Mouse (Mus musculus): ENCODE data around the gene Mrpl58.
"Not testable (repeated sequence)": the region's sequence is repeated elsewhere in the genome, so short reads cannot be mapped to it uniquely, and the experiment has no call there.

Gene Mrpl58

DNA sequence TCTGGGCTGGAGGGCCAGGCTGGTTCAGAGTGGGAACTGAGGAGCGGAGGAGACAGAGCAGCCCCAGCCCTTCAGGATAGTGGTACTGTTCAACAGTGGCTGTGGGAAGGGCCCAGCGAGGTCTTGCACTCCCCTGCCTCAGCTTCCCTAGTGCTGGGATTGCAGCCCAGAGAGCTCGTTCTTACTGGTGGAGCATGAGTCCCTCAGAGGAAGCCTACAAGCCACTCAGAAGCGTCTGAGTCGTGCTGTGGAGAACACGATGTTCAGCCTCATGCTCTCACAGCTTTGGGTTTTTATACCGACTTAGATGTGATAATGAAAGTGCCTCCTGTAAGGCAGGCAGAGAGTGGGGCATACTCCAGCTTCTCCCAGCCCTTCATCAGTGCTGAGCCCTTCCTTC is 21.1 kb downstream of the Mrpl58 start:
- DNase-seq (ENCODE audit: extremely low spot score, low read depth, low spot score): no peak

DNA sequence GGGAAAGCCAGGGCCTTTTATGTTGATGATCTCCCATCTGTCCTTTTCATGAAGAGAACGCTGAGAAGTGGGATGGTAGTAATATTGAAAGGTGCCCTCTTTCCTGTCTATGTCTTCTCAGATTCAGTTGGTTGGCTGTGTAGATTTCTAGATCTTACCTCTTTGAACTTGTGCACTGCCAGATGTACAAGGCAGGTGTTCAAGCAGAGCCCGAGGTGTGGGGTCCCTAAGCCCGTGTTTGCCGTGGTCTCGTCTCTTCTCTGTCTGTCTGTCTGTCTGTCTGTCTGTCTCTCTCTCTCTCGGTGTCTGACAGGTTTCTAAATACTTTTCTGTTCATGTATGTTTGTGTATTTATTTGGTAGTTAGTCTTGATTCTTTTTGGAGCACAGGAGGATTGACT is 22.1 kb downstream of the Mrpl58 start:
- no peak for DNase-seq (ENCODE audit: extremely low spot score, low read depth, low spot score)

- peak; percentile 89 for DNase-seq (ENCODE audit: extremely low spot score, low read depth, low spot score)
Measured at GRCm38 (mm10) chr11:115427482-115428331, 24.2 kb downstream of the Mrpl58 start.

DNA sequence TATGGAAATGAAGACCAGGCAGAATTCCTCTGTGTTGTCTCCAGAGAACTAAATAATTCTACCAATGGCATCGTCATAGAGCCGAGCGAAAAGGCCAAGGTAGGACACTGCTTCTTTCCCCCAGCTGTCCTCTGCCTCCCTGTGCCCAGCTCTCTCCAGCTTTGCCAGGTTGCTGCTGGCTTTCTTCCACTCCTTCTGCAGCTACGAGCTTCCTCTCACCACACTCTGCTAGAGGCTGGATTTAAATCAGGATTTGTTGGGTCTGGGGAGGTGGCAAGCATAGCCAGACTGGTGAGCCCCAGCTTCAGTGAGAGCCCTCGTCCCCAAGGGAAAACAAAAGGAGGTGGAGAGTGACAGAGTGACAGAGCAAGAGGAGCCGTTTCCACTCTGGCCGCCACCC is 25.8 kb downstream of the Mrpl58 start:
- DNase-seq (ENCODE audit: extremely low spot score, low read depth, low spot score): no peak

- DNase-seq (ENCODE audit: extremely low spot score, low read depth, low spot score): no peak
Measured at GRCm38 (mm10) chr11:115430561-115430960, 27.0 kb downstream of the Mrpl58 start.

DNA sequence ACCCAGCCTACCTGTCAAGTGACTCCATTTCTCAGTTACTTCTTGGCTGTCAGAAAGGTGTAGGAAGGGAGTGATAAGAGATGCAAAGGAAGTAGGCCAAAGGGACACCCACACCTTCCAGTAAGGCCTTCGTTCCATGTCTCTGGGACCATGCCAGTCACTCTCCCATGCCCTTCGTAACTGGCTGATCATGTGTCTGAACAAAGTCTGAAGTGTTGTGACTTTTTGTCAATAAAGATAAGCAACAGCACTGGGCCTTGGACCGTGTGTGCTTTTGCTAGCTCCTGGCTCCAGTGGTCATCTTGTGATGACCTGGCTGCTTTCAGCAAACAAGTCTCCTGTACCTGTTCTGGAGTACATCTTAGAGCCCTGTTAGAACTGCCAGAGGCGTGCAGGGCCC is 29.3 kb downstream of the Mrpl58 start:
- no peak for DNase-seq (ENCODE audit: extremely low spot score, low read depth, low spot score)

DNA sequence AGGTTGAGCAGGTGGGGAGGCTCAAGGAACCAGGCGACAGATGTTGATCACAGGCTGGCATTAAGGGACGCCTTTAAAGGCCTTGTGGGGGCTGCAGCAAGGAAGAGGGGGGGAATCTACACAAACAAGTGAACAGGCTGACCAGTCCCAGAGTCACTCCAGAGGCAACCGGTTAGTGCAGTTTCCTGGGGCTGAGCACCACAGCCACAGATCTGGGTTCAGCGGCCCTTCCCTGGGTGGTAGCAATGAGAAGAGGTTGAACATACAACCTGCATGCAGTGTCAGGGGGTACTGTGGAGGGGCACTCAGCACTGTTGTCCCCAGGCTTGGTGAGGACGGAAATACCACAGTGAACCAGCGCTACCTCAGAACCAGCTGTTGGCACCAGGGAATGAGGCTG is 29.8 kb downstream of the Mrpl58 start:
- DNase-seq (ENCODE audit: extremely low spot score, low read depth, low spot score): no peak

DNA sequence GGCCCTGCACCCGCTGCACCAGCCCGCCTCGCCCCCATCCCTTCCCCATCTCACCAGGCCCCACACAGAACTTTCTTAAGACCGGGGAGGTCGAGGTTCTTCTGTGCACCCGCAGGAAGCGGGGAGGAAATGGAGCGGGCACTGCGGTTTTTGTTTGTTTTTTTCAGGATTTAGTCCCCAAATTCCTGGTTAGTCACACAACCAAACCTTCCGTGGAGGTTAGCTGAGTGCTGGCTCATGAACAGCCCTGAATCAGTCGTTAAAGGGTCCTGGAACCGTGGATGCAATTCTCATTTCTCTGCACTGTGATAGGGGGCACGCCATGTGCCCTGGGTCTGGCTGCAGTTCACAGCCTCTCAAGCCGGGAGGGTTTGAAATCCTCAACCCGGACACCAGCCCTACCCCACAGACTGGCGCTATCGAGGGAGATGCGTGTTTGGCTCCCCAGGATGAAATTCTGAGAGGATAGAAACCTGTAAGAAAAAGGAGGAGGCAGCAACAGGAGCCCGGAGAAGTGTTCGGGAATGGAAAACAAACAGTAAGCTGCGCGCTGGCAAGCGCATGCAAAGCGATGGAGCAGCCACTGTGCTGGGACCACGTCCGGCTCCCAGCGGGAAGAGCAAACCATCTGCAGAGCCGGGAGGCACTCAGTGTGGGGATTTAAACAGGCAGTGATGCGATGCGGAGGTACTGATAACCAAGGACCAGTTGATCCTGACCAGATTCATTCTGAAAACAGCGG is 32.2 kb downstream of the Mrpl58 start:
- DNase-seq (ENCODE audit: extremely low spot score, low read depth, low spot score): no peak

DNA sequence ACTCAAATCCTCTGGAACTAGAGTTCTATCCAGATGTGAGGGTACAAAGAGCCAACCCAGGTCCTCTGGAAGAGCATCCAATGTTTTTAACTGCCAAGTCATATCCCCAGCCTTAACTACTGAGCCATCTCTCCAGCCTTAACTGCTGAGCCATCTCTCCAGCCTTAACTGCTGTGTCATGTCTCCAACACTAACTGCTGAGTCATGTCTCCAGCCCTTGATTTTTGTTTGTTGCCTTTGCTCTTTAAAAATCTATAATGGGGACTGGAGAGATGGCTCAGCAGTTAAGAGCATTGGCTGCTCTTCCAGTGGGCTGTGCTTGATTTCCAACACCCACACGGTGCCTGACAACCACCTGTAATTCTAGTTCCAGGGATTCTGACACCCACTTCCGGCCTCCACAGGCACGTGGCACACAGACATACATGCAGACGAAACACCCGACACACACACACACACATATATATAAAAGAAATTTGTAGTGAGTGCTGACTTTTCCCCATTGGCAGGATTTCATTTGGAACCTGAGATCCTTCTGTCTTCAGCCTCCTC is 34.1 kb downstream of the Mrpl58 start:
- DNase-seq (ENCODE audit: extremely low spot score, low read depth, low spot score): no peak

DNA sequence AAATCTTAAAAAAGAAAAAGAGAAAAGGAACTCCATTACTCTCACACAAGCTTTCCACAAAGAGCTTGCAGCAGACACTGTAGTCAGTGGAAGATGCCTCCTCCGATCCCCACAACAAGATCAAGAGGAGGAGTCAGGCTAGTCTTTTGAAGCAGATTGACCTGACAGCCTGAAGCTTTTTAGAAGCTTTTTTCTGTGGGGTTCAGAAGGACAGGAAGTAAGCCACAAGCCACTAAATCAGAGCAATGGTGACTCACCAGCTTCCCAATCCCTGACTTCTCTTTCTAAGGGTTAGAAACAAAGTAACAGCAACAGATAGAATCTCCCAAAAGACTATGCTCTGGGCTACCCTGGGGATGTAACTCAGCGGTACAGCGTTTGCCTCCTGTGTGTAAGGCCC is 35.8 kb downstream of the Mrpl58 start:
- no peak for DNase-seq (ENCODE audit: extremely low spot score, low read depth, low spot score)

DNA sequence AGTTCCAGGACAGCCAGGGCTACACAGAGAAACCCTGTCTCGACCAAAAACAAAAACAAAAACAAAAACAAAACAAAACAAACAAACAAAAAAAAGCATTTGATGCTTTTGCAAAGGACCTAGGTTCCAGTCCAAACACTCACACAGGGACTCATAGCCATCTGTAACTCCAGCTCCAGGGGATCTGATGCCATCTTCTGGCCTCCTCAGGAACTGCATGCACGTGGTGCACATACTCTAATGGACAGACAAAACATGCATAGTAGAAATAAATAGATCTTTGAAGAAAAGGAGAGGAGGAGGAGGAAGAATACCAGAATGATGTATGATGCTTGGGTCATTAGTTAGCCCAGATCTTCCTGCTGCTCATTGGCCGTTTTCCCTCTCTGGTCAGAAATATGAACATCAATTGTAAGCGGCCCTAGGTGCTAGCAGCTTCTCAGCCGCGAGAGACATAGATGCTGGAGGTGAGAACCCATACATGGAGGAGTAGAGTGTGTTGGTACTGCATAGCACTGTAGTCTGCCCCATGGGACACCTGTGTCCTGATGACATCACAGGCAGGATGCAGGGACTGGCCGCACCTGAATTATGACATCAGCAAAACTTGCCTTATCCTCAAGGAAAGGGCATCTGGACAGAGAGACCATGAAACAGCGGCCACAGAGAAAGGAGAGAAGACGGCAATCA is 36.5 kb downstream of the Mrpl58 start, which contains the start of gene Trim80:
Trim80 (plus strand) TSS at position 640 of the 690 bp plus-strand sequence.
- no peak for DNase-seq (ENCODE audit: extremely low spot score, low read depth, low spot score)

DNA sequence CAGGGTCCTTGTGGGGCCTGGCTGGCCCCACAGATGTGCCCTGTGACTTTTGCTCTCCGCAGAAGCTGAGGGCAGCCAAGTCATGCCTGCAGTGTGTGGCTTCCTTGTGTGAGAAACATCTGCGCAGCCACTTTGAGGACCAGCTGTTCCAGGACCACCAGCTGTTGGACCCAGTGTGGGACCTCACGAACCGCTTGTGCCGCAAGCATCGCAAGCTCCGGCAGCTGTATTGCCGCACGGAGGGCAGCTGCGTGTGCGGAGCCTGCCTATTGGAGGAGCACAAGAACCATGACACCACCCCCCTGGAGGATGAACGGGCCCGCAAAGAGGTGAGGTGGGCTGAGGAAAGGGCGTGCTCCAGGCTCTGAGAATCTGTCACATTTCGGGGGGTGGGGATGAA is 37.9 kb downstream of the Mrpl58 start:
- DNase-seq (ENCODE audit: extremely low spot score, low read depth, low spot score): no peak

- no peak for DNase-seq (ENCODE audit: extremely low spot score, low read depth, low spot score)
Measured at GRCm38 (mm10) chr11:115446906-115447305, 43.4 kb downstream of the Mrpl58 start.

DNA sequence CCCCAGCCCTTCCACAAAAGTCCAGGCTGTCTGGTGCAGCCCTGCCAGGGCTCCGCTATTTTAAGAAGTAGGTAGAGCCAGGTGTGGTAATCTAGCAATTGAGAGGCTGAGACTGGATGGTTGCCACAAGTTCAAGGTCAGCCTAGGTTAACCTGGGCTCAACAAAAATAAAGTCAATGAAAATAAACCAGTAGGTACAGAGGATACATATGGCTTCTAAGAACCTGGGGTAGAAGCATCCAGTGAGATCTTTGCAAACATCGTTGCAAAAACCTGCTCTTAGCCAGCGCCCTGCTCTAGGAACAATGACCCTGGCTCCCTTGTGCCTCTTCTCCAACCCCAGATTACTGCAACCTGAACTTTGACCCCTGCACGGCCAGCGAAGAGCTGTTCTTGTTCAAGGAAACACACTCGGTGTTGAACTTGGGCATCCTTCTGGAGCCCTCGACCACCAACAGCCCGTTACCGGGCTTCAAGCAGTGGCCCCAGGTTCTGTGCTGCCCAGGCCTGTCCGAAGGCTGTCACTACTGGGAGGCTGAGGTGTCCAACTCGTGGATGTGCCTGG is 43.9 kb downstream of the Mrpl58 start:
- no peak for DNase-seq (ENCODE audit: extremely low spot score, low read depth, low spot score)

DNA sequence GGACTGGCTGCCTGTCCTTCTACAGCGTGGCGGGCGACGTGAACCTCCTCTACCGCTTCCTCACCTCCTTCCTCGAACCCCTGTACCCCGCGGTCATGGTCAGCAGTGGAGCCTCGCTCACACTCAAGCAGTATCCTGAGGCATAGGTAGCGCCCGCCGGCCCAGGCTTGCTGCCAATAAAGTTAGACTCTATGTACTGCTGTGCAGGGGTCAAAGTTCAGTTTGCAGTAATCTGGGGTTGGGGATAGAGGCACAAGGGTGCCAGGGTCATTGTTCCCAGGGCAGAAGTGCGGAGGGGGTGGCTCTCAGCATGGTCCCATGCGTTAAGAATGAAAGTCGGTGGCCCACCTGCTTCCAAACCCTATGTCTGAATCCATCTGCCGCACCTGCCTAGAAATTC is 44.5 kb downstream of the Mrpl58 start:
- DNase-seq (ENCODE audit: extremely low spot score, low read depth, low spot score): no peak

DNA sequence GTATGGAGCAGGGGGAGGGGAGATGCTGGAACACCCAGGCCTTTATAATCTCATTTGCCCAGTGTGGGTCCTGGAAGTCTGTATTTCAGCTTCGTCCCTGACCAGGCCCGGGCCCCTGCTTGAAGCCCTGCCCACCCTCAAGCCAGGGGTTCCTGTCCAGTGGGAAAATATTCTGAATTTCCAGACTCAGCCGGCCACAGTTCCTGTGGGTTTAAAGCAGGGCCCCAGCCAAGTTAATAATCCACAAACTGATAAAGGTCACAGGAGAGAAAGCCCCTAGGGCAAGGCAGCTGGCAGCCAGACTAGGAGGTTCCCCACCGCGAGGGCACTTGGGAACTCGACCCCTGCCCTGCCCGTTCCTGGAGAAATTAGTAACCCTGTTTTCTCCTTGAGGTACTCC is 45.4 kb downstream of the Mrpl58 start:
- DNase-seq (ENCODE audit: extremely low spot score, low read depth, low spot score): no peak

GRCm38 (mm10) chr11:115450176-115450575 is 46.6 kb downstream of the Mrpl58 start:
- DNase-seq (ENCODE audit: extremely low spot score, low read depth, low spot score): no peak

GRCm38 (mm10) chr11:115451781-115452241 is 48.3 kb downstream of the Mrpl58 start:
- no peak for DNase-seq (ENCODE audit: extremely low spot score, low read depth, low spot score)

DNA sequence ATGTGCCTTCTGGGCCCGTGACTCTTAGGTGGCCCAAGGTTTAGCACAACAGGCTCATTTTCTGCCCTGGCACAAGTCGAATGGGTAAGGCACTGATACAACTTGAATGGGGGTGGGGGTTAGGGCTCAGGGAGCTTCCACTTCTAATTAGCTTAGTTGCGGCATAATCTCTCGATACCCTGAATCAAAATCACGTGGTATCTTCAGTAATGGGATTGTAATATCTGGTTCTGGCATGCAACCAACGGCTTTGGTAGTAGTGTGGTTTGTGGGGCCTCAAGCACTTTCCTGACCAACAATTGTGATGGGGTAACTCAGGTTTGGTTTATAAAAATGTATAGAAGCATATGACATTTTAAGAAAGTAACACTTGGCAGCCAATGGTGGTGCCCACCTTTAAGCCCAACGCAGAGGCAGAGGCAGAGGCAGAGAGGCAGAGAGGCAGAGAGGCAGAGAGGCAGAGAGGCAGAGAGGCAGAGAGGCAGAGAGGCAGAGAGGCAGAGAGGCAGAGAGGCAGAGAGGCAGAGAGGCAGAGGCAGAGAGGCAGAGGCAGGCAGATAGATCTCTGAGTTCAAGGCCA is 48.8 kb downstream of the Mrpl58 start:
- no peak for DNase-seq (ENCODE audit: extremely low spot score, low read depth, low spot score)

- DNase-seq (ENCODE audit: extremely low spot score, low read depth, low spot score): no peak
Measured at GRCm38 (mm10) chr11:115453306-115453705, 49.8 kb downstream of the Mrpl58 start.

- not testable (repeated sequence) for DNase-seq (ENCODE audit: extremely low spot score, low read depth, low spot score)
Measured at GRCm38 (mm10) chr11:115454822-115455221, 51.3 kb downstream of the Mrpl58 start.

All from hindlimb bud, embryonic 11.5 days (tissue).